Mouse (Mus musculus): ENCODE measurements at regions not wholly inside any gene's neighbourhood (a gene's known extent, or its start where the extent isn't known, plus 50 kb on each side); places are given as distances from the start of the nearest gene placed in this dataset.

DNA sequence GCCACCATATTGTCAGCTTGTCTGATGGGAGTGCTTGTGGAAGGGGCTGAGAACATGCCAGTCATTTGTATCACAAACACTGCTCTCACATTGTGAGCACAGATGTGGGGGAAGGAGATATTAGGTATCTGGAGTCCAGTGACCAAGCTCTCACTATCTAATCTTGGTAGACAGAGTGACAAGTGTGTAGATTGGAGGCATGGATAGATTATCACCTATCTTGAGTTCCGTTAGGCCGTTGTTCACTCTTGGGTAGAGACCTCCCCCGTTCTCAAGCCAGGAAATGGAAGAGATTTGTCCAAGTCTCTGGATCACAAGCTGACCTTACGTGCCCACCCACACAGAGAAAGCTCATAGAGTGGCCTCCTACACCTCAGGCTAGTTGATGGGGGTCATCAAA, 99.1 kb upstream of the Id2 start:
- TF ChIP-seq CTCF (IDR thresholded peaks at IDR 0.05; ENCODE audit: insufficient read depth, low read depth, low read length) (no peak), POLR2A (IDR thresholded peaks at IDR 0.05; ENCODE audit: insufficient read depth, low read depth, low read length) (no peak)
- Histone ChIP-seq H3K27ac (ENCODE audit: insufficient read depth, low read depth, low read length) (no peak overlapping the region), H3K4me1 (ENCODE audit: control insufficient read depth, insufficient read depth, low read length) (peaks cover 4% of the 10 kb centered on the region; the same call in 1 of the 2 replicates), H3K4me3 (ENCODE audit: insufficient read depth, low read depth, low read length) (no peak overlapping the region)
- WGBS, result 97% methylated on average over 4 of the region's 4 CpGs

DNA sequence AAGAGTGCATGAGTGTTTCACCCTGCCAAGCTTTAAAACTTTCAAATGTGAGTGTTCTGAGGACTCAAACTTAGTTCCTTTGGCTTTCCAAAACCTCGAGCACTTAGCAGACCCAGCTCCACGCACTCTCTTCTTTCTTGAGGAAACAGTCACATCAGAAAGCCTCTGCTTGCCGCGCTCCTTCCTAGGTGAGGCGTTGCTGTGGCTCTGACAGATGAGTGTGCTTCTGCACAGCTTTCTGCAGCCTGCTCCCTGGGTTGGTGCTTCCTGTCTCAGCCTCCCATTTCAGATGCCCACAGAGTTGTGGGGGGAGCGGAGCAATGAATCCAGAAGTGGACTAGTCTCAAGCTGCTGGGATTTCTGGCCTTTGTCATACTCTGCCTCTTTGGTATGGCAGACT, 95.3 kb upstream of the Id2 start:
- peaks cover 9% of the 10 kb centered on the region; the same call in 1 of the 2 replicates for H3K4me1 ChIP-seq (ENCODE audit: control insufficient read depth, insufficient read depth, low read length)
- WGBS, result 95% methylated on average over 6 of the region's 6 CpGs
- TF ChIP-seq POLR2A (IDR thresholded peaks at IDR 0.05; ENCODE audit: insufficient read depth, low read depth, low read length), result no peak
- TF ChIP-seq CTCF (IDR thresholded peaks at IDR 0.05; ENCODE audit: insufficient read depth, low read depth, low read length), result no peak
- no peak overlapping the region for H3K27ac ChIP-seq (ENCODE audit: insufficient read depth, low read depth, low read length)
- H3K4me3 ChIP-seq (ENCODE audit: insufficient read depth, low read depth, low read length), result no peak overlapping the region

DNA sequence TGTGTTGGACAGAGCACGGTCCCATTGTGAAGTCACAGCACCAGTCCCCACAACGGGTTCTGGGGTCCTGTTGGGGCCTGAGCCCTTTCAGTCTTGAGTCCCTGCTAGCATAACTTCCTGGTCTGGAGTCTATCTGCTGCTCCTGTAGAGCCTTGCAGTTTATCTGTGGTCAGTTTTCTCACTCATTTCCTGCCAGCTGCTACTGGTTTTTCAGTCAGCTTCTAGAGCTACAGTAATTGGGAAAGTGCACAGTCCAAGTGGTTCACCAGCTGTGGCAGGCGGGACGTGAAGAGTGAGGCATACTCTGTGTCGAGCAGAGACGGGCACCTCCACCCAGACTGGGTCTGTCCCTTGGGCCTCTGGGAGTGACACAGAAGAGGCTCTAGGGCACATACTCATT, 93.4 kb upstream of the Id2 start:
- H3K4me1 ChIP-seq (ENCODE audit: control insufficient read depth, insufficient read depth, low read length), result peaks cover 9% of the 10 kb centered on the region; the same call in 1 of the 2 replicates

DNA sequence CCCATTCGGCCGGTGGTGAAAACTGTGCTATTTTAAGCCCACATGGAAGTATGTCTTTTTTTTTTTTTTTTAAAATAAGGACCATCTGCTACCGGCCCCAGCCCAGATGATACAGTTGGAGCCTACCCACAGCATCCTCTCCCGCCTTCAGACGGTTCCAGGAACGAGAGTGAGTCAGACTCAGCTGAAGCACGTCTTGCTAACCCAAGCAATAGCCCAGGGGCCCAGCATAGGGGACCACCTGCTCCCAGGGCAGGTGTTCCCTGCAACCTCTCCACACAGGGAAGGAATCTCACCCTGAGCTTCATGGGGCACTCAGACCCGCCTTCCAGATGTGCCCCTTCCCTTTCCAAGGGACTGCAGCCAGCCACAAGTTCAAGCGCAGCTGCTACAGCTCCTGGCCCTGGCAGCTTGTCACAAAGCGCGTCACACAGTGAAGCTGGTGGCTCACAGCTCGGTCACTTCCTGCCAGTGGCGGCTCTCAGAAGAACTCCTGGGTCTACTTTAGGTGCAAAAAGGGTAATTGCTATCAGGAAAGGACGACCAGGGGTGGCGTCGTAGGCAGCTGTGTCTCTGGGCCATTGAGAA, 92.3 kb upstream of the Id2 start:
- no peak overlapping the region for H3K27ac ChIP-seq (ENCODE audit: insufficient read depth, low read depth, low read length)
- WGBS, result 68% methylated on average over 16 of the region's 16 CpGs
- H3K4me3 ChIP-seq (ENCODE audit: insufficient read depth, low read depth, low read length), result no peak overlapping the region
- TF ChIP-seq POLR2A (IDR thresholded peaks at IDR 0.05; ENCODE audit: insufficient read depth, low read depth, low read length), result no peak
- no peak for TF ChIP-seq CTCF (IDR thresholded peaks at IDR 0.05; ENCODE audit: insufficient read depth, low read depth, low read length)
- H3K4me1 ChIP-seq (ENCODE audit: control insufficient read depth, insufficient read depth, low read length), result peaks cover 9% of the 10 kb centered on the region; the same call in 1 of the 2 replicates

More for the DNA sequence above, 93.4 kb upstream of the Id2 start:
- H3K27ac ChIP-seq (ENCODE audit: insufficient read depth, low read depth, low read length), result no peak overlapping the region
- 88% methylated on average over 6 of the region's 6 CpGs for WGBS
- TF ChIP-seq POLR2A (IDR thresholded peaks at IDR 0.05; ENCODE audit: insufficient read depth, low read depth, low read length) (no peak), CTCF (IDR thresholded peaks at IDR 0.05; ENCODE audit: insufficient read depth, low read depth, low read length) (no peak)
- H3K4me3 ChIP-seq (ENCODE audit: insufficient read depth, low read depth, low read length), result no peak overlapping the region

DNA sequence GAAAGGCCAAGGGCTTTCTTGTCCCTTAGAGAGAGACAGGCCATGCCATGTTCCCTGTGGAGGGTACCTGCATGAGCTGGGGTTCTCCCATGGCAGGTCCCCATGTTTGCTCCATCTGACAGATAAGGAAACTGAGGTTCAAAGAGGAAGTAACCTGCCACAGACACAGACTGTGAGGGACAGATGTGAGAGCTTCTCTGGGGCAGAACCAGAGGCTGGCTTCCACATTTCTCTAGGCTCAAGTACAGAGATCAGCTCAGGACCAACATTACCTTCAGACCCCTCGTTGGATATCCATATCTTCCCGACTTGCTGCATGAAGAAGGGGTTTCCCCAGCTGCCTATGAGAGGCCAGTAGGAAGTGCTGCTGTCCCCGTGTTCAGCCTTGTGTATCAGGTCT, 91.6 kb upstream of the Id2 start:
- Histone ChIP-seq H3K27ac (ENCODE audit: insufficient read depth, low read depth, low read length) (no peak overlapping the region), H3K4me1 (ENCODE audit: control insufficient read depth, insufficient read depth, low read length) (peaks cover 9% of the 10 kb centered on the region; the same call in 1 of the 2 replicates), H3K4me3 (ENCODE audit: insufficient read depth, low read depth, low read length) (no peak overlapping the region)
- 91% methylated on average over 3 of the region's 3 CpGs for WGBS
- TF ChIP-seq CTCF (IDR thresholded peaks at IDR 0.05; ENCODE audit: insufficient read depth, low read depth, low read length) (no peak), POLR2A (IDR thresholded peaks at IDR 0.05; ENCODE audit: insufficient read depth, low read depth, low read length) (no peak)

DNA sequence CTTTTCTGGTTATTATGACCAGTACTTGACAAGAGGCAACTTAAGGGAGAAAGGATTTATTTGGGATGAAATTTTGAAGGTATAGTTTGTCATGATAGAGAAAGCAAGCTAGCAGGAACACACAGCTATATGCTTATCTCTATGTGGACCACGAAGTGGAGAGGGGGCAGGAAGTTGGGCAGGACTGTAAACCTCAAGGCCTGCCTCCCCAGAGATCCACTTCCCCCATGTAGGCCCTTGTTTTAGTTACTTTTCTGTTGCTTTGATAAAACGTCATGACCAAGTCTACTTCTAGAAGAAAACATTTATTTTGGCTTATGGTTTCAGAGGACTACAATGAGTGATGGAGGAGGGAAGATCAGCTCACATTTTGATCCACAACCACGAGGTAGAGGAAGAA, 90.3 kb upstream of the Id2 start:
- 81% methylated on average over 3 of the region's 3 CpGs for WGBS
- Histone ChIP-seq H3K27ac (ENCODE audit: insufficient read depth, low read depth, low read length) (no peak overlapping the region), H3K4me1 (ENCODE audit: control insufficient read depth, insufficient read depth, low read length) (peaks cover 9% of the 10 kb centered on the region; the same call in 1 of the 2 replicates), H3K4me3 (ENCODE audit: insufficient read depth, low read depth, low read length) (no peak overlapping the region)
- no peak for TF ChIP-seq CTCF (IDR thresholded peaks at IDR 0.05; ENCODE audit: insufficient read depth, low read depth, low read length)
- no peak for TF ChIP-seq POLR2A (IDR thresholded peaks at IDR 0.05; ENCODE audit: insufficient read depth, low read depth, low read length)

DNA sequence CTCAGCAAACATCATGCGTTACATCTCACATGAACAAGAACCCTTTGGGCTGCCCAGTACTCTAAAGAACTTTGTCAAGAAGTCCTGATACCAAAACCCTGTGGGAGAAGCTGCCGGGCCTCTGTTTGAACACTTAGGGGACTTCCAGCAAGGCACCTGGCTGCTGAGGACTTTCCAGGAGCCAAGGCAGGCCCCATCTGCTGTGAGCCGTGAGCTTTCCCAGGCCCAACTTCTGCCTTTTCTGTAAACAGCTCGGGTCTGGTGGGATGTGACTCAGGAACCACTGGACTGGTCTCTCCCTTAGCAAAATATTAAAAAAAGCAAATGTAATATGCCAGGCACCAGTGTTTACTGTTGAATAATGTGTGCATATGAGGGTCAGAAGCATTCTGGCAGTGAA, 85.7 kb upstream of the Id2 start:
- 0 out of 2 replicates have a peak, but pooled peaks cover 2% of the 10 kb centered on the region for H3K4me1 ChIP-seq (ENCODE audit: control insufficient read depth, insufficient read depth, low read length)
- no peak for TF ChIP-seq POLR2A (IDR thresholded peaks at IDR 0.05; ENCODE audit: insufficient read depth, low read depth, low read length)
- TF ChIP-seq CTCF (IDR thresholded peaks at IDR 0.05; ENCODE audit: insufficient read depth, low read depth, low read length), result no peak
- no peak overlapping the region for H3K4me3 ChIP-seq (ENCODE audit: insufficient read depth, low read depth, low read length)
- H3K27ac ChIP-seq (ENCODE audit: insufficient read depth, low read depth, low read length), result no peak overlapping the region
- WGBS, result 98% methylated on average over 4 of the region's 4 CpGs

DNA sequence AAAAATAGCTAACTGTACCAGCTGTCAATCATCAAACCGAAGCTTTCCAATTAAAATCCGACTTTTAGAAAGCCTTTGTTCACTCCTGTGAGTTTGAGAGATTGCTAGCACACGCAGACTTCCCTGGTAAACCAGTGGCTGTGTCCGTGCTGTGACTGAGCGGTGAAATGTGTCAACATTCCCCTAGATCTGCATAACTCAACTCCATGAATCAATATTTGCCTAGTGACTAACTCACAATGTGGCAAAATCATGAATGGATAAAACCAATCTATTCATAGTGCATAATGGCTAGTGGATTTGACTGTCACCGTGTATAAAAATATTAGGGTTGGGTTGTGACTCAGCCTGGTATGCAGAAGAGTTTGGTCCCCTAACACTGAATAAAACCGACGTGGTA, 84.4 kb upstream of the Id2 start:
- Histone ChIP-seq H3K4me3 (ENCODE audit: insufficient read depth, low read depth, low read length) (no peak overlapping the region), H3K4me1 (ENCODE audit: control insufficient read depth, insufficient read depth, low read length) (0 out of 2 replicates have a peak, but pooled peaks cover 2% of the 10 kb centered on the region), H3K27ac (ENCODE audit: insufficient read depth, low read depth, low read length) (no peak overlapping the region)
- 86% methylated on average over 8 of the region's 8 CpGs for WGBS
- TF ChIP-seq CTCF (IDR thresholded peaks at IDR 0.05; ENCODE audit: insufficient read depth, low read depth, low read length) (no peak), POLR2A (IDR thresholded peaks at IDR 0.05; ENCODE audit: insufficient read depth, low read depth, low read length) (no peak)

DNA sequence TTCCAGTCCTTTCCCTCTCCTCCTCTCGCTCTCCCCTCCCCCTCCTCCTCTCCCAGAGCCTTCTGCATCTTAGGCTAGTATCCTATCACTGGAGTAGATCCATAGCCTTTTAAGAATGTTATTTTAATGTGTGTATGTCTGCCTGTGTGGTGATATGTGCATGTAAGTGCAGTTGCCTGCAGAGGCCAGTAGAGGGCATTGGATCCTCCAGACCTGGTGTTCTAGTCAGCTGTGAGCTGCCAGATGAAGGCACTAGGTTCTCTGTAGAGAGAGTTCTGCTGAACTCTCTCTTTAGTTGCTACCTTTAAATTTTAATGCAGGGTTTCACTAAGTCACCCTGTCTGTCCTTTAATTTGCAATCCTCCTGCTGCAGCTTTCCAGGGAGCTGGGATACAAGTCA, 83.9 kb upstream of the Id2 start:
- WGBS, result 95% methylated on average over 1 of the region's 1 CpGs
- no peak for TF ChIP-seq POLR2A (IDR thresholded peaks at IDR 0.05; ENCODE audit: insufficient read depth, low read depth, low read length)
- TF ChIP-seq CTCF (IDR thresholded peaks at IDR 0.05; ENCODE audit: insufficient read depth, low read depth, low read length), result no peak
- H3K4me1 ChIP-seq (ENCODE audit: control insufficient read depth, insufficient read depth, low read length), result 0 out of 2 replicates have a peak, but pooled peaks cover 2% of the 10 kb centered on the region
- H3K4me3 ChIP-seq (ENCODE audit: insufficient read depth, low read depth, low read length), result no peak overlapping the region
- H3K27ac ChIP-seq (ENCODE audit: insufficient read depth, low read depth, low read length), result no peak overlapping the region
